Mouse (Mus musculus): ENCODE measurements around the gene Naaa. TPM values are rescaled to one million over a fixed set of nuclear protein-coding genes. Genes with fewer than 3 reads are reported as not detected.

Gene Naaa
- polyA plus RNA-seq, 1 experiment from 2014 or later = 23.5 TPM

- WGBS = 14% methylated on average over 13 of the region's 13 CpGs
- no peak overlapping the region for H3K4me2 ChIP-seq (ENCODE audit: low read length)
- no peak overlapping the region for H3K4me3 ChIP-seq (ENCODE audit: low read depth, low read length)
- no peak overlapping the region for H3K27ac ChIP-seq (ENCODE audit: low read depth)
- peak; percentile 91 for DNase-seq (ENCODE audit: low spot score)
- no peaks in the 10 kb centered on the region for H3K9me3 ChIP-seq (ENCODE audit: control insufficient read depth, low read length)
- no peak overlapping the region for H3K9ac ChIP-seq (ENCODE audit: low read length)
- peaks cover 11% of the 10 kb centered on the region; the same call in 1 of the 2 replicates for H3K4me1 ChIP-seq (replicated peaks; ENCODE audit: control insufficient read depth, insufficient read depth, low read length)
- no peaks in the 10 kb centered on the region for H3K36me3 ChIP-seq (ENCODE audit: control insufficient read depth, insufficient read depth, low read length)
- H3K27me3 ChIP-seq (replicated peaks; ENCODE audit: control insufficient read depth, insufficient read depth, low read length) = no peaks in the 10 kb centered on the region
- no peak for ATAC-seq (replicated peaks; ENCODE audit: low FRiP score, low TSS enrichment, low read depth)
Observed at GRCm38 (mm10) chr5:92312046-92312715, 34.2 kb upstream of the Naaa start.

GRCm38 (mm10) chr5:92309681-92310511 is 31.9 kb upstream of the Naaa start, which contains the start of gene Sdad1:
TSS of gene Sdad1 (minus strand) at chr5:92310479.
- ATAC-seq (replicated peaks; ENCODE audit: low FRiP score, low TSS enrichment, low read depth) (peak; percentile 93), DNase-seq (ENCODE audit: low spot score) (peak; percentile 97)
- no peaks in the 10 kb centered on the region for H3K27me3 ChIP-seq (replicated peaks; ENCODE audit: control insufficient read depth, insufficient read depth, low read length)
- peak within 1 kb of the TSS; percentile 63 for H3K9ac ChIP-seq (ENCODE audit: low read length)
- no peaks in the 10 kb centered on the region for H3K9me3 ChIP-seq (ENCODE audit: control insufficient read depth, low read length)
- H3K4me1 ChIP-seq (replicated peaks; ENCODE audit: control insufficient read depth, insufficient read depth, low read length) = peaks cover 11% of the 10 kb centered on the region; the same call in 1 of the 2 replicates
- H3K4me3 ChIP-seq (ENCODE audit: low read depth, low read length) = peak within 1 kb of the TSS; percentile 66
- peaks cover 15% of the 10 kb centered on the region for H3K36me3 ChIP-seq (ENCODE audit: control insufficient read depth, insufficient read depth, low read length)
- WGBS = 2% methylated on average over 41 of the region's 41 CpGs
- H3K27ac ChIP-seq (ENCODE audit: low read depth) = peak within 1 kb of the TSS; percentile 62
- H3K4me2 ChIP-seq (ENCODE audit: low read length) = peak within 1 kb of the TSS; percentile 53

GRCm38 (mm10) chr5:92304291-92304690 is 26.3 kb upstream of the Naaa start:
- Histone ChIP-seq H3K4me2 (ENCODE audit: low read length) (no peak overlapping the region), H3K27ac (ENCODE audit: low read depth) (no peak overlapping the region), H3K36me3 (ENCODE audit: control insufficient read depth, insufficient read depth, low read length) (peaks cover 70% of the 10 kb centered on the region), H3K9ac (ENCODE audit: low read length) (no peak overlapping the region), H3K9me3 (ENCODE audit: control insufficient read depth, low read length) (no peaks in the 10 kb centered on the region), H3K4me3 (ENCODE audit: low read depth, low read length) (no peak overlapping the region), H3K27me3 (replicated peaks; ENCODE audit: control insufficient read depth, insufficient read depth, low read length) (no peaks in the 10 kb centered on the region), H3K4me1 (replicated peaks; ENCODE audit: control insufficient read depth, insufficient read depth, low read length) (peaks cover 7% of the 10 kb centered on the region; the same call in 1 of the 2 replicates)
- WGBS = 76% methylated on average over 3 of the region's 3 CpGs
- DNase-seq (ENCODE audit: low spot score) (no peak), ATAC-seq (replicated peaks; ENCODE audit: low FRiP score, low TSS enrichment, low read depth) (no peak)

GRCm38 (mm10) chr5:92302149-92302840 is 24.3 kb upstream of the Naaa start:
- no peak overlapping the region for H3K4me3 ChIP-seq (ENCODE audit: low read depth, low read length)
- peaks cover 82% of the 10 kb centered on the region for H3K36me3 ChIP-seq (ENCODE audit: control insufficient read depth, insufficient read depth, low read length)
- no peak for DNase-seq (ENCODE audit: low spot score)
- no peaks in the 10 kb centered on the region for H3K9me3 ChIP-seq (ENCODE audit: control insufficient read depth, low read length)
- H3K4me2 ChIP-seq (ENCODE audit: low read length) = no peak overlapping the region
- no peaks in the 10 kb centered on the region for H3K27me3 ChIP-seq (replicated peaks; ENCODE audit: control insufficient read depth, insufficient read depth, low read length)
- WGBS = 89% methylated on average over 13 of the region's 13 CpGs
- H3K27ac ChIP-seq (ENCODE audit: low read depth) = no peak overlapping the region
- ATAC-seq (replicated peaks; ENCODE audit: low FRiP score, low TSS enrichment, low read depth) = no peak
- no peak overlapping the region for H3K9ac ChIP-seq (ENCODE audit: low read length)
- H3K4me1 ChIP-seq (replicated peaks; ENCODE audit: control insufficient read depth, insufficient read depth, low read length) = no peaks in the 10 kb centered on the region

GRCm38 (mm10) chr5:92294525-92294924 is 16.6 kb upstream of the Naaa start:
- WGBS = 95% methylated on average over 2 of the region's 2 CpGs

GRCm38 (mm10) chr5:92291652-92292414 is 13.9 kb upstream of the Naaa start:
- ATAC-seq (replicated peaks; ENCODE audit: low FRiP score, low TSS enrichment, low read depth) (peak; percentile 80), DNase-seq (ENCODE audit: low spot score) (no peak)
- no peaks in the 10 kb centered on the region for H3K27me3 ChIP-seq (replicated peaks; ENCODE audit: control insufficient read depth, insufficient read depth, low read length)
- peaks cover 95% of the 10 kb centered on the region for H3K36me3 ChIP-seq (ENCODE audit: control insufficient read depth, insufficient read depth, low read length)
- WGBS = 79% methylated on average over 6 of the region's 6 CpGs
- no peaks in the 10 kb centered on the region for H3K4me1 ChIP-seq (replicated peaks; ENCODE audit: control insufficient read depth, insufficient read depth, low read length)
- no peak overlapping the region for H3K27ac ChIP-seq (ENCODE audit: low read depth)
- H3K4me3 ChIP-seq (ENCODE audit: low read depth, low read length) = no peak overlapping the region
- H3K4me2 ChIP-seq (ENCODE audit: low read length) = no peak overlapping the region
- no peaks in the 10 kb centered on the region for H3K9me3 ChIP-seq (ENCODE audit: control insufficient read depth, low read length)
- H3K9ac ChIP-seq (ENCODE audit: low read length) = no peak overlapping the region

More at GRCm38 (mm10) chr5:92294525-92294924, 16.6 kb upstream of the Naaa start:
- peaks cover 87% of the 10 kb centered on the region for H3K36me3 ChIP-seq (ENCODE audit: control insufficient read depth, insufficient read depth, low read length)
- H3K4me1 ChIP-seq (replicated peaks; ENCODE audit: control insufficient read depth, insufficient read depth, low read length) = no peaks in the 10 kb centered on the region
- no peak overlapping the region for H3K27ac ChIP-seq (ENCODE audit: low read depth)
- H3K9ac ChIP-seq (ENCODE audit: low read length) = no peak overlapping the region
- no peaks in the 10 kb centered on the region for H3K27me3 ChIP-seq (replicated peaks; ENCODE audit: control insufficient read depth, insufficient read depth, low read length)
- no peak overlapping the region for H3K4me2 ChIP-seq (ENCODE audit: low read length)
- no peak overlapping the region for H3K4me3 ChIP-seq (ENCODE audit: low read depth, low read length)
- ATAC-seq (replicated peaks; ENCODE audit: low FRiP score, low TSS enrichment, low read depth) = no peak
- no peak for DNase-seq (ENCODE audit: low spot score)
- no peaks in the 10 kb centered on the region for H3K9me3 ChIP-seq (ENCODE audit: control insufficient read depth, low read length)

- Histone ChIP-seq H3K27me3 (replicated peaks; ENCODE audit: control insufficient read depth, insufficient read depth, low read length) (no peaks in the 10 kb centered on the region), H3K36me3 (ENCODE audit: control insufficient read depth, insufficient read depth, low read length) (peaks cover 86% of the 10 kb centered on the region), H3K4me1 (replicated peaks; ENCODE audit: control insufficient read depth, insufficient read depth, low read length) (0 out of 2 replicates have a peak, but pooled peaks cover under 1% of the 10 kb centered on the region), H3K4me3 (ENCODE audit: low read depth, low read length) (no peak overlapping the region), H3K9me3 (ENCODE audit: control insufficient read depth, low read length) (no peaks in the 10 kb centered on the region), H3K9ac (ENCODE audit: low read length) (no peak overlapping the region), H3K27ac (ENCODE audit: low read depth) (no peak overlapping the region), H3K4me2 (ENCODE audit: low read length) (no peak overlapping the region)
- 84% methylated on average over 6 of the region's 6 CpGs for WGBS
- DNase-seq (ENCODE audit: low spot score) (no peak), ATAC-seq (replicated peaks; ENCODE audit: low FRiP score, low TSS enrichment, low read depth) (no peak)
Observed at GRCm38 (mm10) chr5:92287840-92288239, 9.9 kb upstream of the Naaa start.

GRCm38 (mm10) chr5:92283107-92283506 is 5.1 kb upstream of the Naaa start:
- H3K4me1 ChIP-seq (replicated peaks; ENCODE audit: control insufficient read depth, insufficient read depth, low read length) = peaks cover 12% of the 10 kb centered on the region
- H3K36me3 ChIP-seq (ENCODE audit: control insufficient read depth, insufficient read depth, low read length) = peaks cover 42% of the 10 kb centered on the region
- H3K27ac ChIP-seq (ENCODE audit: low read depth) = no peak overlapping the region
- ATAC-seq (replicated peaks; ENCODE audit: low FRiP score, low TSS enrichment, low read depth) (no peak), DNase-seq (ENCODE audit: low spot score) (no peak)
- 51% methylated on average over 3 of the region's 3 CpGs for WGBS
- no peak overlapping the region for H3K4me2 ChIP-seq (ENCODE audit: low read length)
- no peak overlapping the region for H3K4me3 ChIP-seq (ENCODE audit: low read depth, low read length)
- no peaks in the 10 kb centered on the region for H3K27me3 ChIP-seq (replicated peaks; ENCODE audit: control insufficient read depth, insufficient read depth, low read length)
- no peak overlapping the region for H3K9ac ChIP-seq (ENCODE audit: low read length)
- no peaks in the 10 kb centered on the region for H3K9me3 ChIP-seq (ENCODE audit: control insufficient read depth, low read length)

Data from intestine, embryonic 14.5 days (tissue).